Mouse (Mus musculus) thymus, adult 2 months (tissue): ENCODE measurements around the gene Itgb6.

Source experiments
- CTCF ChIP-seq: fragments of 200-500 bp; IDR thresholded peaks from 2 replicates; pipeline ENCODE4 v1.5.1; 2012; ENCODE audit warnings: mild to moderate bottlenecking, control low read depth, low read length, moderate library complexity, borderline replicate concordance; ENCODE audit not compliant: control insufficient read depth, poor library complexity, insufficient read depth; ENCODE audit errors: extremely low read depth
- POLR2A ChIP-seq: fragments of 200-500 bp; IDR thresholded peaks from 2 replicates; pipeline ENCODE4 v1.6.1; 2012; ENCODE audit warnings: mild to moderate bottlenecking, low read length, control low read depth, moderate library complexity; ENCODE audit not compliant: control insufficient read depth, poor library complexity, insufficient read depth; ENCODE audit errors: extremely low read depth

DNA sequence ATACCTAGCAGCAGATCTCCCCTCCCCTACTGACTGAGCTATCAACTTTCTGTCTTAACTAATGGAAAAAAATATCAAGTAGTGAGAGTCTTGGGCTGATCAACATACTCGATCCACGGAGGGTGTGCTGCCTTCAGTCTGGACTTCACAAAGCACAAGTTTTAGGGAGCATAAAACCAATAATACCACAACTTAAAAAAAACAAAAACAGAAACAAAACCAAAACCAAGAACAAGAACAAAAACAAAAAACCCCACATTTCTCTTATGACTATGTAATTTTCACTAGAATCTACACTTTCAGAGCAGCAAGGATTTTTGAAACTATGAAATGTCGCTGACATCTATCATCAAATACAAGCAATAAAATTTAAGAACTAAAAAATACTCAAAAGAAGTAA, 28.1 kb upstream of the Itgb6 start:
- TF ChIP-seq POLR2A (no peak), CTCF (no peak)
